Mouse (Mus musculus) monocyte, adult 2 months (primary cell): Measurements from ENCODE around the gene Bfar.
"Not testable (repeated sequence)": the region's sequence is repeated elsewhere in the genome, so short reads cannot be mapped to it uniquely, and the experiment has no call there.

ENCODE experiments used
- DNase-seq, 2 experiments: peaks; one replicate each; pipeline ENCODE4 v3.0.0; 2022; ENCODE audit warnings: low spot score in 2 of 2, low read depth in 1 of 2

The Bfar gene

GRCm38 (mm10) chr16:13716821-13717553, 45.3 kb downstream of the Bfar start:
- DNase-seq: peak; percentile 24

DNA sequence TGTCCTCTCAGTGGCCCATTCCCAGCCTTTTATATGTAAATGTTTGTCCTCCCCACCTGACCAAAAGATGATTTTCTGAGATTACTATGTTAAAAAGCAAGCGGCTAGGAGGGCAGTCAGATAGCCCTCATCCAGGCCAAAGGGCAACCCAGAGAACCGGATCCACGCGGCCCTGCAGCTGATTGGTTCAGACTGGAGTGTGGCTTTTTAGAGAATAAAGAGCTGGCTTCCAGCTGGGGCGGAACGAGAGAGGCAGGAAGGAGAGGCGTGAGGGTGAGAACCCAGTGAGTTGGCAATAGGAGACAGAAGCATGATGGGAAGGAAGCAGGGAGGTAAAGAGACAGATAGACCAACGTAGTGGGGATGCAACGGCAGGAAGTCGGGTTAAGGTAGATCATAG, 51.3 kb downstream of the Bfar start:
- DNase-seq: no peak

- DNase-seq: no peak
These were observed 56.2 kb downstream of the Bfar start for GRCm38 (mm10) chr16:13727811-13728335.

- DNase-seq: no peak
These were observed 57.8 kb downstream of the Bfar start for GRCm38 (mm10) chr16:13729428-13729827.

DNA sequence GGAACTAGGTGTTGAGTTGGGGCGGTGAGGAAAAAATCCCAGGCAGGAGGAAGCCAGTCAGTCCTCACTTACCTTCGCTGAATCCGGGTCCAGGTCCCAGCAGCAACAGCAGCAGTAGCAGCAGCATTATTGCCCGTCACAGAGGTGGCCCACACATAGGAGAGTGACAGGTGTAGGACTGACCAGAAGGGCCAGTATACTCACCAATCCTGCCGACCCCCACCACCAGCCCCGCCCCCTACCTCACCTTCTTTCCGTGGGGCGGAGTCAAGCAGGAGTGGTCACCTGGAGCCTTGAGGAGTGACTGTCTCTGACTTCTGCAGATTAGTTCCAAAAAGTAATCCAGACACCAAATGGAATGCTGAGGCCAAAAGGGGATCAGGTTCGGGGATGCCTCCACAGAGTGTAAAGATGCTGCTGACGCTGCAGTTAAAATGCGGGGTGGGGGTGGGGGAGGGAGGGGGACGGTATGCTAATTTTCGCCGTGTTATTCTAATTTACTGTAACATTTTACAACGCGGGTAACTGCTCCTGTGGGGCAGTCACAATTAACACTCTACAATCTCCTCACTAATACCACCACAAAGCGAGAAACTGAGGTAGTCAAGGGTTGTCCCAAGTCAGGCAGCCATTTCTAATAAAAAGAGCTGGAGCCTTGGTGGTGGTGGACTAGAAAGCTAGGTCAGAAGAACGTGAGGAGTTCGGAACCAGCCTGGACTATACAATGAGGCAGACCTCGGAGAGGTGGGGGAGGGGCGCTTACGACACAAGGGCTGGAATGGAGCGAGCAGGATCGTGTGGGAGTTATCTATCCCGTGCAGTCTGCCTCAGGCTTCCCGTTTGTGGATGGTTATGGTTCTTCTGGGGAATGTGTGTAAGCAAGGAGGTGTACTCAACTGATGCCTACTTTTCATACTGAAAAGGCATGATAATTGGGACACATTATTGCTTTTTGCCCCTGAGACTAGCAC, 58.9 kb downstream of the Bfar start, which contains the start of gene Pla2g10:
TSS of gene Pla2g10 (minus strand) at position 699 of the 971 bp plus-strand sequence.
- no peak for DNase-seq

DNA sequence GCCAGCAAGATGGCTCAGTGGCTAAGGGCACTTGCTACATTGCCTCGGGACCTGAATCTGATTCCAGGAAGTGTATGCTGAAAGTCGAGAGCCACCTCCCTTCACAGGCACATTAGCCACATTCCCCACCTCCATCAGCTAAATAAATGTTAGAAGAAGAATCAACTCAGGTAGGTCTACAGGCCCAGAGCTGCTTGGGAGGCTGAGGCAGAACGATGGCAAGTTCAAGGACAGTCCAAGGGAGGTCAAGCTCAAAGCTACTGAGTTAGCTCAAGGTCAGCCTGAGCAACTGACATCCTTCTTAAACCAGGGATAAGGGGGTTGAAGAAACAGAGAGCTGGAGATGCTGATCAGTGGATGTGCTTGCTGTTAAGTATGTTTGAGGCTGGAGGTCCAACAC, 61.1 kb downstream of the Bfar start:
- DNase-seq: no peak

DNA sequence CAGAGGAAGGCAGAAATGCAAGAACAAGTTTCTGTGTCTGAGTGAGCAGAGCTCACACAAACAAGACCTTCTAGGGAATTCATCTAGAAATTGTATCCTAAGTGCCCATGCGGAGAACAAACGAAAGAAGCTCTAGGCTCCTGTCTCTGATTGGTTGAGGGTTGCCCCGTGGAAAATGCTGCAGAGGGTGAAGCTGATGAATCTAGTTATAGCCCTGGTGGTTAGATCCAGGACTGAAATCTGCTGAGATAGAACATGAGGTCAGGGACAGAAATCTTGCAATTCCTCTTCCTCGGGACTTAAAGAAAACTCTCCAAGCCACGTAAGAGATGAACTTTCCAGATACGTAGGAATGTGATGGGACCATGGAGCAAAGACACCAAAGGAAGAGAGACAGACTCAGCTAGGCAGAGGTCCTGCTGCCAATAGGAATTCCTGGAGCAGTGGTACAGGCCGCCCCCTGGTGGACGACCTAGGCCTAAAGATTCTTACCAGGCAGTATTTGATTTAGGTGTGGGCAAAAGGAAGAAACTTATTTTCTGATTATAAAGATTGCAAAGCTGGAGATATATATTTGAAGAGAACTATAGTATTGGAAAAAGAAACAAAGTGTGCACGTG, 62.0 kb downstream of the Bfar start:
- DNase-seq: peak in 1 of 2 experiments; percentile 32

GRCm38 (mm10) chr16:13735977-13736376, 64.3 kb downstream of the Bfar start:
- DNase-seq: no peak

GRCm38 (mm10) chr16:13739044-13739443, 67.4 kb downstream of the Bfar start:
- DNase-seq: not testable (repeated sequence)

DNA sequence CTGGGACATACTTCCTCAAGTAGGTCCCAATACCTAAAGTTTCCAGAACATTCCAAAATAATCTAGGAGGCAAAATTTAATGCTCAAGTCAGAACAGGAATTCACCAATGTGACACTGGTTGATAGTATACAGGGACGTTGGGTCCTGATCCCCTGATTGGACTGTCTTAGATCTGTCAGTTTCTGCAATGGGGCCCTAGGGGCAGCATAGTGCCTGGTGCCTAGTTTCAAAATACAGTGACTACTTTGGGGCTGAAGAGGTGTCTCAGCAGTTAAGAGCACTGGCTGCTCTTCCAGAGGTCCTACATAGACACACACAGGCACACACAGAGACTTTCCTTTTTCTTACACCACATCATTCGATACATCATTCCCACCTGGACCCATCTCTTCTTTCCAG, 69.2 kb downstream of the Bfar start:
- DNase-seq: no peak

DNA sequence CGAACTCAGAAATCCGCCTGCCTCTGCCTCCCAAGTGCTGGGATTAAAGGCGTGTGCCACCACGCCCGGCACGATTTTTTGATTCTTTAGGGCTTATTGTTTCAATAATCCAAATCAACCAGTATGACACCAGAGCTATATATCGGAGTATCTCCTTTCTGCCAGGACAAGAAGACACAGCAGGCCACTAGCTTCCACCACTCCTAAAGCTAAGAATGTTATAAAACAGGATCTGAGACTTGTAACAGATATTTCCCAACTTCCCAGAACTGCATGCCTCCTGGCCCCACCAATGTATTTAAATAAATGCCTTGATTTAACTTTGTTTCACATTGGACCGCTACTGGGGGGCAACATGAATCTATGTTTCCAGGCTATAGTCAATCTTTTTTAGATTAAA, 76.0 kb downstream of the Bfar start:
- DNase-seq: no peak

GRCm38 (mm10) chr16:13748124-13748523, 76.5 kb downstream of the Bfar start:
- DNase-seq: no peak

DNA sequence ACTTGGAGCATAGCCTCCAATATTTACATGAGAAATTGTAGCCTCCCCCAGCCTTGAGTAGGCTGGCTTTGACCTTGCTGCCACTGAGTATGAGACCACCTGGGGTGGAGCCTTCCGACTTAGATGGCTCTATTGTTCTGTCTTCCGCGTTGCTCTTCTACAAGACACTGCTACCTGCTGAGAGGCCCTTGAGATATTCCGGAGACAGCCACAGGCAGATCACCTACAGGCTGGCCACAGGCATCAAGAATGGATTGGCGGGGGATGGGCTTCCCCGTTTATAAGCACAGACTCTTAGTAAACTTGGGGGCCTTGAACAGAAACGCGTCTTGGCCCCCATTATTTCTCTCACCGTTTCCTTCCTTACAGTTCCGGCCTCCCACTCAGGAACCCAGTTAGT, 77.2 kb downstream of the Bfar start:
- DNase-seq: not testable (repeated sequence)

- no peak for DNase-seq
These were observed 77.6 kb downstream of the Bfar start for GRCm38 (mm10) chr16:13749306-13749705.

- DNase-seq: no peak
These were observed 78.3 kb downstream of the Bfar start for GRCm38 (mm10) chr16:13749981-13750380.

DNA sequence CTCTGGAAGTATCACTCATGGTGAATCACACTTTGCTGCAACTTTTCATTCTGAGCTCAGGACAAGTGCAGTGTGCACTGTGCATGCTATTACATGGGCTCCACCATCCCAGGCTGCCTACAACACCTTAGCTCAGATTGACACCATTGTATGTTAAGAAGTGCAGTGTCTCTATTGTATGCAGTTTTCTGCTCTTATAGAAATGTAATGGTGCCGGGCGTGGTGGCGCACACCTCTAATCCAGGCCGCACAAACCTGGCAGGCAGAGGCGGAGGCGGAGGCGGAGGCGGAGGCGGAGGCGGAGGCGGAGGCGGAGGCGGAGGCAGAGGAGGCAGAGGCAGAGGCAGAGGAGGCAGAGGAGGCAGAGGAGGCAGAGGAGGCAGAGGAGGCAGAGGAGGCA, 79.0 kb downstream of the Bfar start:
- DNase-seq: no peak
